Mouse (Mus musculus) limb, embryonic 10.5 days (tissue): ENCODE results near the gene Fbxw11. TPM values are rescaled to one million over a fixed set of nuclear protein-coding genes. Genes with fewer than 3 reads are reported as not detected.
"Not testable (repeated sequence)": the region's sequence is repeated elsewhere in the genome, so short reads cannot be mapped to it uniquely, and the experiment has no call there.

Source experiments
- DNase-seq: peaks from one replicate; pipeline ENCODE4 v3.0.0-alpha.2; 2017; ENCODE audit warnings: low spot score
- H3K27ac ChIP-seq: fragments of 300-500 bp; sonication (generic); 2 replicates; pipeline ENCODE4 v1.5.1; 2016; ENCODE audit warnings: mild to moderate bottlenecking
- H3K27me3 ChIP-seq: fragments of 300-500 bp; sonication (generic); 2 replicates; pipeline ENCODE4 v1.6.1; 2016; ENCODE audit warnings: low read depth, mild to moderate bottlenecking; ENCODE audit not compliant: poor library complexity, severe bottlenecking
- H3K36me3 ChIP-seq: fragments of 300-500 bp; sonication (generic); 2 replicates; pipeline ENCODE4 v1.6.1; 2016; ENCODE audit warnings: mild to moderate bottlenecking, moderate library complexity
- H3K4me1 ChIP-seq: fragments of 300-500 bp; sonication (generic); 2 replicates; pipeline ENCODE4 v1.6.1; 2016
- H3K4me3 ChIP-seq: fragments of 300-500 bp; sonication (generic); 2 replicates; pipeline ENCODE4 v1.5.1; 2016; ENCODE audit warnings: mild to moderate bottlenecking, moderate library complexity
- H3K9me3 ChIP-seq: fragments of 300-500 bp; sonication (generic); replicated peaks from 2 replicates; pipeline ENCODE4 v1.6.1; 2016; ENCODE audit warnings: mild to moderate bottlenecking
- whole genome bisulfite sequencing: fragments of 180-500 bp; shearing (Covaris S2); methylation state at CpG from one replicate; pipeline ENCODE4 v1.1.7; 2016; 5-methylcytosine and 5-hydroxymethylcytosine counted together
- polyA plus RNA-seq: library from polyadenylated mRNA; unstranded; fragments of >200 nt; fragmentation: Nextera tagmentation; extraction: Ambion mirVana; gene quantifications from 2 replicates; pipeline ENCODE4 v1.2.1, GENCODE M21; 2016

Gene Fbxw11
- polyA plus RNA-seq, 1 experiment from 2014 or later: 96.4 TPM

DNA sequence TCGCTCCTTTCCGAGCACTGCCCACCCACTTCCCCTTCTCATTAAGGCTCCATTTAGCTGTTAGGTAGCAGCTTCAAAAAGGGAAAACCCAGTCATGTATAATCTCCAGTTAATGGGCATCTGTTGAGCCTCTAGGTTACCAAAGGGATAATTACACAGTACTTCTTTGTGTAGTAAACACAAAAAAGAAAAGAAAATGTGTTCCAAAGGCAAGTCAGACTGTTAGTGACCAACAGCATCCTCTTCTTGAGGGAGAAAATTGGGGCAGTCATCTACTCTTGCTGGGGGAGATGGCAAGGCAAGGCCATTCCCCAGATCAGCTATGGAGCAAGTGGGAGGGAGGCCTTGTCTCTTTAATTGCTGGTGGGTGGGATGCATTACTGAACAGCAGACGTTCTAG is 65.0 kb downstream of the Fbxw11 start:
- no peak overlapping the region for H3K4me3 ChIP-seq
- H3K36me3 ChIP-seq: peaks cover 14% of the 10 kb centered on the region
- no peaks in the 10 kb centered on the region for H3K9me3 ChIP-seq
- 67% methylated on average over 3 of the region's 3 CpGs for WGBS
- no peak for DNase-seq
- H3K27ac ChIP-seq: no peak overlapping the region
- no peaks in the 10 kb centered on the region for H3K4me1 ChIP-seq
- H3K27me3 ChIP-seq: no peaks in the 10 kb centered on the region

DNA sequence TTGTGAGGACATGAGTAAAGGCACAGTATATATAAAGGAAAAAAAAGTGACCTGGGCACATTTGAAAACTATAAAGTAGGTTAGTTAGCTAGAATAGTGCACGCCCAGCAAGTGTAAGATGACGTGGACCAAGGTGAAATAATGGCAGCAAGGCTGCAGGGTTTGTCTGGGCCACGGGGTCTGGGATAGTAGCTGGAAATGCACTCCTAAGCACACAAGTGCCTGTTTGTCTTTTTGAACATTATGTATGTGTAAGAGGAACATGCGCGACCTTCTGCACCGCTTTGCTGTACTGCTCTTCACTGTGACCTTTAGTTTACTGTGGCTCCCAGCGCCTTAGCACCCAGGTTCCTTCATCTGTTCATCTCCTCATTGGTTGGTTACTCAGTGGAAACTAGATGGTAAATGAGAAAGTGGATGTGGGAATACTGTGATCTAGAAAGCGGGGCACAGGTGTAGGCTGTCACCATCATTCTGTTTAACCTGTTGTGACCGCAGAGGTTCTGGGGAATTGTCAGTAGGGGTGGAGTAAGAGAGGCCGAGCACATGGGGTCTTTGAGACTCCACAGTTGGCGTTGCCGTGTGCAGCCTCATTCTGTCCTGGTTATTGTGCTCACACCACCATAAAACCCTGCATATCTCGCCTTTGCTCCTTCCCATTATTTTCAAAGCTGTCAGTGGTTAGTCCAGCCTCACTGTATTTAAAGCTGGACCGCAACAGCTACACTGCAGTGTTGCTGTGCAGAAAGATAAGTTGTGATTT is 66.4 kb downstream of the Fbxw11 start:
- Histone ChIP-seq H3K4me1 (no peaks in the 10 kb centered on the region), H3K27ac (no peak overlapping the region), H3K27me3 (no peaks in the 10 kb centered on the region), H3K36me3 (peaks cover 29% of the 10 kb centered on the region), H3K9me3 (no peaks in the 10 kb centered on the region), H3K4me3 (no peak overlapping the region)
- WGBS: 89% methylated on average over 14 of the region's 14 CpGs
- no peak for DNase-seq

DNA sequence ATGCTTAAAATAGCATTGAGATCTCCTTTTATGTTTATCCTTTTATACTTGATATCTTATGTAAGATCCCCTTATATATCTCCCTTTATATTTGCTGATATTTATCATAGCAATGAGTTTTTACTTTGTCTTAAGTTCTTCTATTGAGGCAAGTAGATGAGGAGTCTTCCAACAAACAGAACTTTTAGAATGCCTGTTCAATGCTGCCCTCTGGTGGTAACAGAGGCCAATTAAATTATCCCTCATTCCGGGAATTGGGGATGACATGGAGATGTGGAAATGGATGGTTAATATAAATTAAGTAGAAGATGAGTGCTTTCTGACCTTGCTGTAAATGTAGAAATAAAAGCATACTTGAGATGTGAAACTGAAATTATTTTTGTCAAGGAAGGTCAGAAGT is 67.0 kb downstream of the Fbxw11 start:
- H3K27me3 ChIP-seq: no peaks in the 10 kb centered on the region
- 30% methylated on average over 1 of the region's 1 CpGs for WGBS

DNA sequence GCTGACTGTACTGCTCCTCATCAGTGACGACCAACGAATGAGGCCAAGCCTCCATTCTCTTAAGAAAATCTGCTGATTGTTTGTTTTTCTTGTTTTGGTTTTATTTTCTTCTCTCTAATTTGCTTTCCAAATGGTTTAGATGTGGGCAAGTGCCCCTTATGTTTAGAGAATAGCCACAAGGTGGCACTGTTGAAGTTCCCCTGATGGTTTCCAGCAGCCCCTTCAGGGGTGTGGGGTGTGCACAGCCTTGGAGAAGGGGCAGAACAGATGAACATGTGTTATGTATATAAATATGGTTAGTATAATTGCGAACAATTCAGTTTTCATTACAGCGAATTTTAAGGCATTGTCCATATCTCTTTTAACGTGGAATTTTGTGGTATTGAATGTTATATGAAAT is 71.7 kb downstream of the Fbxw11 start:
- Histone ChIP-seq H3K27me3 (no peaks in the 10 kb centered on the region), H3K9me3 (no peaks in the 10 kb centered on the region), H3K27ac (no peak overlapping the region), H3K36me3 (peaks cover 28% of the 10 kb centered on the region), H3K4me3 (no peak overlapping the region), H3K4me1 (peaks cover 19% of the 10 kb centered on the region)
- DNase-seq: no peak
- WGBS: 78% methylated on average over 5 of the region's 5 CpGs

More for the DNA sequence above, 67.0 kb downstream of the Fbxw11 start:
- peaks cover 30% of the 10 kb centered on the region for H3K36me3 ChIP-seq
- no peak overlapping the region for H3K27ac ChIP-seq
- no peaks in the 10 kb centered on the region for H3K9me3 ChIP-seq
- no peaks in the 10 kb centered on the region for H3K4me1 ChIP-seq
- DNase-seq: no peak
- H3K4me3 ChIP-seq: no peak overlapping the region

DNA sequence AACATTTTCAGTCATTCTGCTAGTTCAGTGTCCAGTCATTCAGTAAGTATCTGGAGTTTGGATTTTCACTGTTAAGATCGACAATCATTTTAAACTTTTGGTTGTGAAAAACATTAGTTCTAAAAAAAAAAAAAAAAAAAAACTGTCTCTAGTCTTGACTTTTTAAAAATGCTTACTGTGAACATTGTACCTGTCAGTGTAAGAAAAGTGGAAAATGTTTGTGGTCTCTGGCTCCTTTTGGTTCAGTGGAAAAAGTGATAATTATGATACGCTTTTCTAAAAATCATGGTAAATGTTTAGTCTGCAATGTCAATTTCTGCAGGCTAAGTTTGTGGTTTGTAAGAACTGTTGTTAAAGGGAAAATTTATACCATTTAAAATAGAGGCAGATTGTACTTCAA is 72.4 kb downstream of the Fbxw11 start:
- no peak for DNase-seq
- Histone ChIP-seq H3K4me3 (no peak overlapping the region), H3K36me3 (peaks cover 28% of the 10 kb centered on the region), H3K27me3 (no peaks in the 10 kb centered on the region), H3K4me1 (peaks cover 19% of the 10 kb centered on the region), H3K27ac (no peak overlapping the region), H3K9me3 (no peaks in the 10 kb centered on the region)
- 97% methylated on average over 2 of the region's 2 CpGs for WGBS

DNA sequence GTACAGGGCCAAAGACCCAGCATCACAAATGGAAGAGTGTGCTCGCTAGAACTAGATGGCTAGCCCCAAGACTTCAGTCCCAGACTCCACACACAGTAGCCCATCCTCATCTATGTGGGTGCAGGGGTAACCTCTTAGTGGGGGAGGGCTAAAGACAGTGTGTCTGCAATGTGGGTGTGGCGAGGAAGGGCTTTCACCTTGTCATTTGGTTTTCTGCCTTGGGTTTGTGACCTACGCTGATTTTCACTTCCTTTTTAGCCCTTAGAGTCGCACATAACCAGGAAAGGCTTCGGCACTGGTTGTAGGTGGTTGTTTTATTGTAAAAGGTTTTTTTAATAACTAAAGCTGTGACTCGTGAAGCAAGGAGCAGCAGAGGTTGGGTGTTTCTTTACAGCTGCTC is 73.0 kb downstream of the Fbxw11 start:
- WGBS: 83% methylated on average over 6 of the region's 6 CpGs
- Histone ChIP-seq H3K4me3 (no peak overlapping the region), H3K36me3 (peaks cover 33% of the 10 kb centered on the region), H3K4me1 (peaks cover 19% of the 10 kb centered on the region), H3K27me3 (no peaks in the 10 kb centered on the region), H3K9me3 (no peaks in the 10 kb centered on the region), H3K27ac (no peak overlapping the region)
- no peak for DNase-seq

DNA sequence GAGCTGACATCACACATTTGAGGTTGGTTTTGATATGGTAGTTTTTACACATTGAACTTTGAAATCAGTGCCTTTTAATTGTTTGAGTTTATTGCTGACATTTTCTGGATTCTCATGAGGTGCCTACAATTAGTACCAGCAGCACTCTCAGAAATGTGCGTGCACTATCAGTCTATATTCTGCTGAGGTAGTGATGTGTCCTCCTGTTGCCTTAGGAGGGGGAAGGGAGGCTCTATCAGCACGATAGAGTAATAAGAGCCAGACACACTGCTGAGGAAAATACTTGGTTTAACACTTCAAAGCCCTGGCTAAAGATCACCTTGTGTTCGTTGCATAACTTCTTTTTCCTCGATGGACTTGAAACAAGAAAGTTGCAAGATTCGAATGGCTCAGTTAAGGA is 73.4 kb downstream of the Fbxw11 start:
- 78% methylated on average over 5 of the region's 5 CpGs for WGBS
- DNase-seq: no peak
- H3K4me1 ChIP-seq: peaks cover 19% of the 10 kb centered on the region
- no peak overlapping the region for H3K4me3 ChIP-seq
- no peaks in the 10 kb centered on the region for H3K9me3 ChIP-seq
- H3K27me3 ChIP-seq: no peaks in the 10 kb centered on the region
- H3K27ac ChIP-seq: no peak overlapping the region
- peaks cover 34% of the 10 kb centered on the region for H3K36me3 ChIP-seq

DNA sequence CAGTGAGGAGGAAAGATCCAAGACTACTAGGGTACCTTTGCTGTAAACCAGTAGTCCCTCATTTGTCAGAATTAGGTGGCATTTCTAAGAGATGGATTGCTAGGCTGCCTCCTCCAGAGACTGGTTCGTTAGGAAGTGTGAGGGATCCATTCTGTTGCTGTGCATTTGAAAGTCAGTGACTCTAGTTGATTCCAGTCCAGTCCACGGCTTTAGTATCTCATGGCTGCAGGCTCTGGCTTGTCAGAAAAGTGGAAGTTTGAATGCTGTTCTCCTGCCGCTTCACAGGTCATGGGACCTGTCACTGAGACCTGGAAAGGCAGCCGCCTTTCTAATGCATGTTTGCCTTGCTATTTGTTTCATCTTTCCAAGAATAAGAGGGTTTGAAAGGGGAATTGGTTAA is 74.4 kb downstream of the Fbxw11 start:
- 73% methylated on average over 4 of the region's 4 CpGs for WGBS

DNA sequence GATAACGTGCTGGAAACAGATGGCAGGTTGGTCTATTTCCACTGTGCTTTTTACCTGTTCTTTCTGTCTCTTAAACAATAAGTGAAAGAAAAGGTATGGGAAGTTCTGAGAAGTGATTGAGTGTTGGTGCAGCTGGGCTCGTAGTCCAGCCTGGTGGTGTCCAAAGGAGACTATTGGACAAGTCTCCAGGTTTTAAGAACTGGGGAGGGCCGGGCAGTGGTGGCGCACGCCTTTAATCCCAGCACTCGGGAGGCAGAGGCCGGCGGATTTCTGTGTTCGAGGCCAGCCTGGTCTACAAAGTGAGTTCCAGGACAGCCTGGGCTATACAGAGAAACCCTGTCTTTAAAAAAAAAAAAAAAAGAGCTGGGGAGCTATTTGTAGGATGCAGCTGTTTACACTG is 75.2 kb downstream of the Fbxw11 start:
- H3K9me3 ChIP-seq, H3K27ac ChIP-seq, H3K4me3 ChIP-seq, DNase-seq, H3K27me3 ChIP-seq: not testable (repeated sequence)
- H3K4me1 ChIP-seq: peaks cover 19% of the 10 kb centered on the region
- H3K36me3 ChIP-seq: peaks cover 27% of the 10 kb centered on the region
- WGBS: 94% methylated on average over 9 of the region's 9 CpGs

More for the DNA sequence above, 74.4 kb downstream of the Fbxw11 start:
- H3K4me3 ChIP-seq: no peak overlapping the region
- H3K27ac ChIP-seq: no peak overlapping the region
- peaks cover 28% of the 10 kb centered on the region for H3K36me3 ChIP-seq
- H3K4me1 ChIP-seq: peaks cover 19% of the 10 kb centered on the region
- H3K9me3 ChIP-seq: no peaks in the 10 kb centered on the region
- DNase-seq: no peak
- H3K27me3 ChIP-seq: no peaks in the 10 kb centered on the region

DNA sequence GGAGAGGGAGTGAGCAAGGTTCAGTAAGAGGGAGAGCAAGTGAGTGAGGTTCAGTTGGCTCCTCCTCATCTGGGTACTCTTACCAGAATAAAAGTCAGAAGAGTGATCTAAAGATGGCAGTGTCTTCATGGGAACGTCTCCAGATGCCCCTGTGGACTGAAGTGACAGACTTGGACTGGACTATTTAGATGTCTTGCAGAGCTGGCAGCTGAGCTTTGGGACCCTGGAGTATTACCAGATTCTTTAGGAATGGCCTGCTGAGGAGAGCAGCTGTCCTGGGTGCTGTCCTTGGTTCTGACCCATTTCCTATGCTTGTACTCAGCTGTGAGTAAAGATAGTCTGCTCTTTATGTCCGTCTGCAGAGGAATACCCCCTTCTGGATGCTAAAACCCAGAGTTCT is 75.8 kb downstream of the Fbxw11 start:
- no peak for DNase-seq
- WGBS: 69% methylated on average over 2 of the region's 2 CpGs

DNA sequence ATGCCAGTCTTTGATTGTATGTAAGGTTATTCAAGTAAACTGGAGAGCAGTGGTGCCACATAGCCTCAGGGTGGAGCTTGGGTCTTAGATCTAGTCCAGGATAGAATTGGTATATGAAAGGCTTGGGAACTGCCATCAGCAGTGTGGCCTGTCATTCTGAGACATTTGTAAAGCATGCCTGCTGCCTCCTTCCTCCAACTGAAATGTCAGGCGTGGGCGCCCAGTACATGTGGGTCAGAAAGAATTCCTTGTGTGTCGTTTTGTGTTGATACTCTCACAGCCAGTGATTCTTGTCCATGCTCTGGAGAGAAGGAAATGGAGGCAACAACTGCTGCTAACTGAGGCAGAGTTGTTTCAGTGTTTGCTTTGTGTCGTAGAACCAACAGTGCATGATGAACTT is 76.5 kb downstream of the Fbxw11 start:
- peaks cover 19% of the 10 kb centered on the region for H3K4me1 ChIP-seq
- peaks cover 26% of the 10 kb centered on the region for H3K36me3 ChIP-seq
- H3K9me3 ChIP-seq: no peaks in the 10 kb centered on the region
- H3K27me3 ChIP-seq: no peaks in the 10 kb centered on the region
- WGBS: 95% methylated on average over 4 of the region's 4 CpGs
- no peak overlapping the region for H3K4me3 ChIP-seq
- no peak overlapping the region for H3K27ac ChIP-seq
- no peak for DNase-seq

More for the DNA sequence above, 75.8 kb downstream of the Fbxw11 start:
- no peaks in the 10 kb centered on the region for H3K27me3 ChIP-seq
- no peaks in the 10 kb centered on the region for H3K9me3 ChIP-seq
- no peak overlapping the region for H3K27ac ChIP-seq
- H3K4me1 ChIP-seq: peaks cover 19% of the 10 kb centered on the region
- H3K4me3 ChIP-seq: no peak overlapping the region
- H3K36me3 ChIP-seq: peaks cover 26% of the 10 kb centered on the region

DNA sequence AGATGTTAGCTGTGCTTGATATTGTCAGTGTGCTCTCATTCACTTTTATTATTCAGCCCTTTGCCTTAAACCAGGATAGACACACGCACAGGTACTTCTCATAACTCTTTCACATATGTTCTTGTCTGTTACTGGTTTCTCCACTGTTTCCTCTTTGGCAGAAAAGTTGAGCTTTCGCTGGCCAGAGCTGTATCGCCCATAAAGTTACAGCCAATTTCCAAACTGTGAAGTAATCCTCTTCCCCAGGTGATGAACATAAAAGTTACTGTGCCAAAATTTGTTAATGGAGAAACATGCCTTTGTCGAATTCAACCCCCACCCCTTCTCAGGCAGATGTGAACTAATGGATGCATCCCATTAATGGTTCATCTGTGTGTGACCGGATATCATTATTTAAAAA is 80.1 kb downstream of the Fbxw11 start:
- Histone ChIP-seq H3K9me3 (no peaks in the 10 kb centered on the region), H3K27me3 (no peaks in the 10 kb centered on the region), H3K4me1 (no peaks in the 10 kb centered on the region), H3K36me3 (peaks cover 45% of the 10 kb centered on the region), H3K27ac (no peak overlapping the region), H3K4me3 (no peak overlapping the region)
- DNase-seq: no peak
- 92% methylated on average over 5 of the region's 5 CpGs for WGBS

DNA sequence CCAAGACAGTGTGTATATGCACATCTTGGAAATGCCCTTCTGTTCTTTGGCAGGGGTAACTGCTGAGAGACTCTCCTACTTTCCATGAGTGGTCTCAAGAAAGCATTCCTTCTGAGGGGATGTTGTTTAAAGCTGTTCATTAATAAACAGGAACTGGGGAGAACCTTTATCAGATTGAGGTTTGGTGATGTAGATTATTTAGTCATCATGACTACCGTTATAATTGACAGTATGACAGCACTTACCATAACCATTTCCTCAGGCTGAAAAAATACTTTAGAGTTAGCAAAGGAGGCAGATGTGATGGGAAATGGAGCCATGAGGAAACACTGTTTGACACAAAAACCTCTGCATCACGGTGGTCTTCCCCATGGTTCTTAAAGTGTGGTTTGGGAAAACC is 80.8 kb downstream of the Fbxw11 start:
- no peaks in the 10 kb centered on the region for H3K27me3 ChIP-seq
- WGBS: 93% methylated on average over 2 of the region's 2 CpGs
- H3K9me3 ChIP-seq: no peaks in the 10 kb centered on the region
- no peak for DNase-seq
- H3K36me3 ChIP-seq: peaks cover 45% of the 10 kb centered on the region
- H3K27ac ChIP-seq: no peak overlapping the region
- H3K4me1 ChIP-seq: no peaks in the 10 kb centered on the region
- H3K4me3 ChIP-seq: no peak overlapping the region

DNA sequence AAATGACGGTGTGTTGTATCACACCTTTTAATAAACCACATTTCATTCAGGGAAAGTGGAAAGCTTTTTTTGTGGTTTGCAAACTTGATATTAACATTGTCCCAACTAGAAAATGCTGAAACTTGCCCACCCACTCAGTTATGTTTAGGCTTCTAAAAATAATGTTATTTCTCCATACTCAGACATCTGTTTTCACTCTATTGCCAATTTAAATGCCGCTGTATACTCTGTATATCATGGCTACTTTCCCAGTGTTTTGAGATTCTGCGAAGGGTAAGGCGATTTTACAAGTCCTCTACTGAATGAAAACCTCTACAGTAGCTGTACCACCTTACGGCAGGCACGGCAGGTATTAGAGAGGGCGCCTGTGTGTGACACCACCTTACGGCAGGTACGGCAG is 82.6 kb downstream of the Fbxw11 start:
- 94% methylated on average over 9 of the region's 9 CpGs for WGBS
- H3K27ac ChIP-seq: no peak overlapping the region
- H3K27me3 ChIP-seq: no peaks in the 10 kb centered on the region
- no peak for DNase-seq
- H3K9me3 ChIP-seq: no peaks in the 10 kb centered on the region
- no peaks in the 10 kb centered on the region for H3K4me1 ChIP-seq
- no peak overlapping the region for H3K4me3 ChIP-seq
- H3K36me3 ChIP-seq: peaks cover 43% of the 10 kb centered on the region
